Mouse (Mus musculus): ENCODE results near the gene Icam1. TPM values are rescaled to one million over a fixed set of nuclear protein-coding genes. Genes with fewer than 3 reads are reported as not detected.

The Icam1 gene
- polyA plus RNA-seq, 1 experiment: 79.0 TPM

DNA sequence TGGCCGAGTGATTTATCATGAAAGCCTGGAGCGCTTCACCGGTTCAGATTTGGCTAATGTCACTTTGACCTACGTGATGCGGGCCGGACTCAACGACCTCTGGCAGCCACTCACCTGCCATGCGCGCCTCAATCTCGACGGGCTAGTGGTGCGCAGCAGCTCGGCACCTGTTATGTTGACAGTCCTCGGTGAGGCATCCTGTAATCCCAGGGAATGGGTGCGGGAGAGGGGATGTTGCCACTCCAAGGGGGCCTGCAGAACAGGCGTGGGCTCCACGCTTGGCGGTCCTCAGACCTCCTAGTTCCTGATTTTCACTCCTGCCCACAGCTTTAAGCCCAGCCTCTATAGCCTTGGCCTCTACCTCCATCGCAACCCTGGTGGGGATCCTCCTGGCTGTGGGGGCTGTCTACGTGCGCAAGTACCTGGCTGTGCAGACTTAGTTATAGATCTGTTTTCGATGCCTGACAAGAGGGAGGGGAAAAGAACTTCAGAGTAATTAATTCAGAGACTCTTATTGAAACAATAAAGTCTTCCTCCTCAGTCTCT lies 14.3 kb downstream of the Icam1 start:
- Histone ChIP-seq H3K4me3 (ENCODE audit: insufficient read depth, low read length) (peak overlapping the region; percentile 38), H3K27ac (ENCODE audit: insufficient read depth, low read depth, low read length) (0 out of 2 replicates have a peak overlapping the region, but pooled peaks have one; percentile 12), H3K4me1 (ENCODE audit: control insufficient read depth, insufficient read depth, low read length) (0 out of 2 replicates have a peak, but pooled peaks cover 4% of the 10 kb centered on the region)
- TF ChIP-seq POLR2A (IDR thresholded peaks at IDR 0.05; ENCODE audit: borderline replicate concordance, low read depth, low read length) (no peak), CTCF (IDR thresholded peaks at IDR 0.05; ENCODE audit: low read depth, low read length) (no peak)

GRCm38 (mm10) chr9:21030781-21031250 lies 15.0 kb downstream of the Icam1 start:
- 0 out of 2 replicates have a peak, but pooled peaks cover 4% of the 10 kb centered on the region for H3K4me1 ChIP-seq (ENCODE audit: control insufficient read depth, insufficient read depth, low read length)

DNA sequence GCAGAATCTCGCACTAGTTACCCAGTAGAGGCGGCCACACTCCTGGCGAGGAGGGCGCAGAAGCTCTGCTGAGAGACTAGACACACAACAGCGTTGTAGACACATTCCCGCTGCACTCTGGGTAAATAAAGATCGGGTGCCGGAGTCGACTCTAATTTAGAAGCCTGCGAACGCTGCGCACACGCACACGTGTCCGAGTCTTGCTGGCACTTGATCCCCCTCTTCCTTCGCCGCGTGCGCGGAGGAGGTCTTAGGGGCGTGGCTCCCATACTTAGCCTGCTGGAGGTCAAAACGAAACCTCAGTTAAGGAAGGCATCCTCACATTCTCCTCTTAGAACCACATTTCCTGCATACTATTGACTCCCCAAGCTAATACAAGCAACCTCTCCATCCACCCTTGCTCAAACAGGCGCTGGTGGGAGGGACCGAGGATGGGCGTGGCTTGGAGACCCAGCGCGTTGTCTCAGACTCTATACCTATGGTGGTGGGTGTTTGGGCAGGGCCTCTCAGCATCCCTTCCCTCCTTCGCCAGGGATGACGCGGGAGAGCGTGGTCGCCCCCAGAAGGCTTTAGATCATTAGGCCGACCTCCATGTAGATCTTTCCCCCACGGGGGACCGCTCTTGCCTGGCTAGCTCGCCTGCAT lies 15.6 kb downstream of the Icam1 start:
- Histone ChIP-seq H3K27ac (ENCODE audit: insufficient read depth, low read depth, low read length) (peak overlapping the region; percentile 73), H3K4me1 (ENCODE audit: control insufficient read depth, insufficient read depth, low read length) (0 out of 2 replicates have a peak, but pooled peaks cover 4% of the 10 kb centered on the region), H3K4me3 (ENCODE audit: insufficient read depth, low read length) (peak overlapping the region; percentile 66)
- TF ChIP-seq CTCF (IDR thresholded peaks at IDR 0.05; ENCODE audit: low read depth, low read length) (no peak), POLR2A (IDR thresholded peaks at IDR 0.05; ENCODE audit: borderline replicate concordance, low read depth, low read length) (no peak)

More at GRCm38 (mm10) chr9:21030781-21031250, 15.0 kb downstream of the Icam1 start:
- Histone ChIP-seq H3K27ac (ENCODE audit: insufficient read depth, low read depth, low read length) (peak overlapping the region; percentile 73), H3K4me3 (ENCODE audit: insufficient read depth, low read length) (peak overlapping the region; percentile 66)
- TF ChIP-seq POLR2A (IDR thresholded peaks at IDR 0.05; ENCODE audit: borderline replicate concordance, low read depth, low read length) (no peak), CTCF (IDR thresholded peaks at IDR 0.05; ENCODE audit: low read depth, low read length) (no peak)

- 0 out of 2 replicates have a peak, but pooled peaks cover 4% of the 10 kb centered on the region for H3K4me1 ChIP-seq (ENCODE audit: control insufficient read depth, insufficient read depth, low read length)
- TF ChIP-seq POLR2A (IDR thresholded peaks at IDR 0.05; ENCODE audit: borderline replicate concordance, low read depth, low read length) (no peak), CTCF (IDR thresholded peaks at IDR 0.05; ENCODE audit: low read depth, low read length) (no peak)
- H3K27ac ChIP-seq (ENCODE audit: insufficient read depth, low read depth, low read length): peak within 1 kb of the TSS; percentile 73
These were observed 16.1 kb downstream of the Icam1 start, which contains the start of gene Icam5 for GRCm38 (mm10) chr9:21031896-21032351. TSS of gene Icam5 (plus strand) at chr9:21032073.

GRCm38 (mm10) chr9:21032491-21032890 lies 16.7 kb downstream of the Icam1 start:
- no peak overlapping the region for H3K27ac ChIP-seq (ENCODE audit: insufficient read depth, low read depth, low read length)
- TF ChIP-seq CTCF (IDR thresholded peaks at IDR 0.05; ENCODE audit: low read depth, low read length) (no peak), POLR2A (IDR thresholded peaks at IDR 0.05; ENCODE audit: borderline replicate concordance, low read depth, low read length) (no peak)
- peak overlapping the region; percentile 66 for H3K4me3 ChIP-seq (ENCODE audit: insufficient read depth, low read length)
- H3K4me1 ChIP-seq (ENCODE audit: control insufficient read depth, insufficient read depth, low read length): 0 out of 2 replicates have a peak, but pooled peaks cover 4% of the 10 kb centered on the region

More at GRCm38 (mm10) chr9:21031896-21032351, 16.1 kb downstream of the Icam1 start, which contains the start of gene Icam5:
- H3K4me3 ChIP-seq (ENCODE audit: insufficient read depth, low read length): peak within 1 kb of the TSS; percentile 66

GRCm38 (mm10) chr9:21033136-21033535 lies 17.4 kb downstream of the Icam1 start:
- H3K4me1 ChIP-seq (ENCODE audit: control insufficient read depth, insufficient read depth, low read length): 0 out of 2 replicates have a peak, but pooled peaks cover 4% of the 10 kb centered on the region
- peak overlapping the region; percentile 66 for H3K4me3 ChIP-seq (ENCODE audit: insufficient read depth, low read length)
- TF ChIP-seq CTCF (IDR thresholded peaks at IDR 0.05; ENCODE audit: low read depth, low read length) (no peak), POLR2A (IDR thresholded peaks at IDR 0.05; ENCODE audit: borderline replicate concordance, low read depth, low read length) (no peak)
- H3K27ac ChIP-seq (ENCODE audit: insufficient read depth, low read depth, low read length): no peak overlapping the region

DNA sequence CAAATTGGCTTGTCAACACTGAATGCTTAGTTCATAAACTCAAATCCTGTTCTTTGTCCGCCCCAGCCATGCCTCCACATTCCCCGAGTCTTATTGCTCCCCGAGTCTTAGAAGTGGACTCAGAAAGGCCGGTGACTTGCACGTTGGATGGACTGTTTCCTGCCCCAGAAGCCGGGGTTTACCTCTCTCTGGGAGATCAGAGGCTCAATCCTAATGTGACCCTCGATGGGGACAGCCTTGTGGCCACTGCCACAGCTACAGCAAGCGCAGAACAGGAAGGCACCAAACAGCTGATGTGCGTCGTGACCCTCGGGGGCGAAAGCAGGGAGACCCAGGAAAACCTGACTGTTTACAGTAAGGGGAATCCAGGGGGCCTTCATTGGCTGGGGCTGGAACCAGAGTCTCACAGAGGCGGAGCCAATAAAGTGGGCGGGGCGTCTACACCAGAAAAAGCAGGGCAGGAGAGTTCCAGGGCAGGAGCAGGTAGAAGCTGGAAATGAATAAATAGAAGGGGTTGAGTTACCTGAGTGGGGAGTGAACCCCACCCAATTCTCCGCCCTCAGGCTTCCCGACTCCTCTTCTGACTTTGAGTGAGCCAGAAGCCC lies 18.8 kb downstream of the Icam1 start:
- Histone ChIP-seq H3K4me3 (ENCODE audit: insufficient read depth, low read length) (no peak overlapping the region), H3K4me1 (ENCODE audit: control insufficient read depth, insufficient read depth, low read length) (0 out of 2 replicates have a peak, but pooled peaks cover 4% of the 10 kb centered on the region), H3K27ac (ENCODE audit: insufficient read depth, low read depth, low read length) (no peak overlapping the region)
- TF ChIP-seq CTCF (IDR thresholded peaks at IDR 0.05; ENCODE audit: low read depth, low read length) (no peak), POLR2A (IDR thresholded peaks at IDR 0.05; ENCODE audit: borderline replicate concordance, low read depth, low read length) (no peak)

GRCm38 (mm10) chr9:21035586-21035985 lies 19.8 kb downstream of the Icam1 start:
- Histone ChIP-seq H3K27ac (ENCODE audit: insufficient read depth, low read depth, low read length) (no peak overlapping the region), H3K4me3 (ENCODE audit: insufficient read depth, low read length) (no peak overlapping the region), H3K4me1 (ENCODE audit: control insufficient read depth, insufficient read depth, low read length) (peaks cover 6% of the 10 kb centered on the region)
- TF ChIP-seq CTCF (IDR thresholded peaks at IDR 0.05; ENCODE audit: low read depth, low read length): no peak
- no peak for TF ChIP-seq POLR2A (IDR thresholded peaks at IDR 0.05; ENCODE audit: borderline replicate concordance, low read depth, low read length)

- H3K4me3 ChIP-seq (ENCODE audit: insufficient read depth, low read length): no peak overlapping the region
- peaks cover 10% of the 10 kb centered on the region for H3K4me1 ChIP-seq (ENCODE audit: control insufficient read depth, insufficient read depth, low read length)
- H3K27ac ChIP-seq (ENCODE audit: insufficient read depth, low read depth, low read length): no peak overlapping the region
- TF ChIP-seq CTCF (IDR thresholded peaks at IDR 0.05; ENCODE audit: low read depth, low read length) (no peak), POLR2A (IDR thresholded peaks at IDR 0.05; ENCODE audit: borderline replicate concordance, low read depth, low read length) (no peak)
These were observed 20.4 kb downstream of the Icam1 start for GRCm38 (mm10) chr9:21036161-21036560.

Data from bone marrow macrophage, adult 2 months (primary cell).